Mouse (Mus musculus) CH12.LX (cell line): ENCODE results near the gene Atp10a.

Experiments used
- CHD1 ChIP-seq: IDR thresholded peaks from 2 replicates; pipeline ENCODE4 v1.6.1; 2012; ENCODE audit warnings: low read depth, low read length, improper control_type of control experiment, inconsistent platforms
- CTCF ChIP-seq, 2 experiments: IDR thresholded peaks in 1 of 2; conservative IDR thresholded peaks in 1 of 2; 2 replicates each; pipeline ENCODE4 v1.5.1; 2011 to 2012; ENCODE audit warnings: low read depth in 2 of 2, low read length in 2 of 2, improper control_type of control experiment in 1 of 2, inconsistent platforms in 1 of 2, mild to moderate bottlenecking in 1 of 2, moderate library complexity in 1 of 2
- E2F4 ChIP-seq: IDR thresholded peaks from 2 replicates; pipeline ENCODE4 v1.6.1; 2011; ENCODE audit warnings: low read depth, low read length, improper control_type of control experiment; ENCODE audit not compliant: insufficient replicate concordance
- EP300 ChIP-seq: IDR thresholded peaks from 2 replicates; pipeline ENCODE4 v1.6.1; 2011; ENCODE audit warnings: low read length, improper control_type of control experiment
- IRF4 ChIP-seq: IDR thresholded peaks from 2 replicates; pipeline ENCODE4 v1.6.1; 2014; ENCODE audit warnings: low read depth, mild to moderate bottlenecking, inconsistent platforms, low read length, improper control_type of control experiment
- MAX ChIP-seq: IDR thresholded peaks from 2 replicates; pipeline ENCODE4 v1.6.1; 2011; ENCODE audit warnings: low read length, improper control_type of control experiment
- NELFE ChIP-seq: IDR thresholded peaks from 2 replicates; pipeline ENCODE4 v1.6.1; 2011; ENCODE audit warnings: low read depth, low read length, improper control_type of control experiment
- POLR2A ChIP-seq: IDR thresholded peaks from 2 replicates; pipeline ENCODE4 v1.6.1; 2011; ENCODE audit warnings: low read depth, mild to moderate bottlenecking, improper control_type of control experiment, low read length
- RCOR1 ChIP-seq: conservative IDR thresholded peaks from 2 replicates; pipeline ENCODE4 v1.6.1; 2012; ENCODE audit warnings: low read depth, mild to moderate bottlenecking, inconsistent platforms, low read length, improper control_type of control experiment
- ZKSCAN1 ChIP-seq: IDR thresholded peaks from 2 replicates; pipeline ENCODE4 v1.6.1; 2012; ENCODE audit warnings: low read depth, inconsistent platforms, low read length, improper control_type of control experiment, borderline replicate concordance
- ZNF384 ChIP-seq: IDR thresholded peaks from 2 replicates; pipeline ENCODE4 v1.6.1; 2012; ENCODE audit warnings: low read depth, low read length, improper control_type of control experiment, inconsistent platforms

DNA sequence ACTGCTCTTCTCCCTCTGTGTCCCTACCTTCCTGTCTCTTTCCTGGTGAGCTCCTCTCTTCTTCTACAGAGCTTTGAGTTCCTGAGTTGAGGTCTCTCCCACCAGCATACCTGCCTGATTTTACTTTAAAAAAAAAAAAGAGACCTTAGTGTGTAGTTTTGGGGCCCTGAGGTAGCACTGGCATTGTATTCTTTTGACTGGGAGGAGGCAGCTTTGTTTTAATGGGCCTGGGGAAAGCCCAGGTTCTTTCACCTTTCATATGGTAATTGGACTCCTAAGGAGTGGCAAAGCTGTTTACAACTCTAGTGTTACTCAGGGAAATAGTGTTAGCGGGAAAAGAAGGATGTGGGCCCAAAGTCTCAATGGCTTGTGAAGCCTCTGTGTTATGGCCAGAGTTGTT lies 12.7 kb downstream of the Atp10a start:
- TF ChIP-seq CTCF (conservative IDR thresholded peaks at IDR 0.05 in 1 of 2, IDR thresholded peaks at IDR 0.05 in 1 of 2; ENCODE audit: low read depth in 2 of 2, low read length in 2 of 2) (no peak), IRF4 (no peak), POLR2A (no peak), NELFE (no peak), ZKSCAN1 (no peak), MAX (no peak), CHD1 (no peak), RCOR1 (no peak), ZNF384 (no peak), EP300 (no peak), E2F4 (no peak)
